Mouse (Mus musculus) heart, postnatal 0 days (tissue): ENCODE data around the gene Olfr568. TPM values are rescaled to one million over a fixed set of nuclear protein-coding genes. Genes with fewer than 3 reads are reported as not detected.

Source experiments
- ATAC-seq: fragments of 200-750 bp; cut with Nextera tagmentation; 2 replicates; pipeline ENCODE4 v1.8.0; 2017; ENCODE audit warnings: low read depth, moderate number of reproducible peaks, moderate library complexity; ENCODE audit not compliant: insufficient read depth
- DNase-seq: peaks from one replicate; pipeline ENCODE4 v3.0.0-alpha.2; 2016; ENCODE audit warnings: low spot score
- H3K27ac ChIP-seq: fragments of 300-500 bp; sonication (generic); 2 replicates; pipeline ENCODE4 v1.5.1; 2014; ENCODE audit warnings: low read depth, mild to moderate bottlenecking
- H3K27me3 ChIP-seq: fragments of 300-500 bp; sonication (generic); 2 replicates; pipeline ENCODE4 v1.6.1; 2014; ENCODE audit warnings: low read length, mixed read lengths; ENCODE audit not compliant: control insufficient read depth, insufficient read depth
- H3K36me3 ChIP-seq: fragments of 300-500 bp; sonication (generic); replicated peaks from 2 replicates; pipeline ENCODE4 v1.6.1; 2014; ENCODE audit warnings: low read length, mixed read lengths; ENCODE audit not compliant: control insufficient read depth, insufficient read depth
- H3K4me1 ChIP-seq: fragments of 300-500 bp; sonication (generic); 2 replicates; pipeline ENCODE4 v1.6.1; 2014; ENCODE audit warnings: antibody characterized with exemption; ENCODE audit not compliant: control insufficient read depth, insufficient read depth
- H3K4me2 ChIP-seq: fragments of 300-500 bp; sonication (generic); 2 replicates; pipeline ENCODE4 v1.6.1; 2014; ENCODE audit warnings: low read depth, mild to moderate bottlenecking, low read length, moderate library complexity
- H3K4me3 ChIP-seq: fragments of 300-500 bp; sonication (generic); 2 replicates; pipeline ENCODE4 v1.5.1; 2014; ENCODE audit warnings: low read depth, low read length
- H3K9ac ChIP-seq: fragments of 300-500 bp; sonication (generic); replicated peaks from 2 replicates; pipeline ENCODE4 v1.6.1; 2014; ENCODE audit warnings: low read depth, low read length, mixed read lengths
- H3K9me3 ChIP-seq: fragments of 300-500 bp; sonication (generic); replicated peaks from 2 replicates; pipeline ENCODE4 v1.6.1; 2016; ENCODE audit warnings: low read length; ENCODE audit not compliant: control insufficient read depth
- CTCF ChIP-seq: IDR thresholded peaks from 2 replicates; pipeline ENCODE4 v1.5.1; 2016; ENCODE audit warnings: antibody characterized with exemption, control low read depth, low read depth
- EP300 ChIP-seq: IDR thresholded peaks from 2 replicates; pipeline ENCODE4 v1.6.1; 2016; ENCODE audit warnings: antibody characterized with exemption, low read depth
- WGBS: fragments of 180-500 bp; shearing (Covaris S2); extraction: QIAGEN DNeasy Blood & Tissue Kit; methylation state at CpG from one replicate; pipeline ENCODE4 v1.1.7; 2014; 5-methylcytosine and 5-hydroxymethylcytosine counted together
- polyA plus RNA-seq: library from polyadenylated mRNA; unstranded; fragments of >200 nt; fragmentation: Nextera tagmentation; extraction: Ambion mirVana; gene quantifications from 2 replicates; pipeline ENCODE4 v1.2.1, GENCODE M21; 2015
- total RNA-seq: library from RNA; depleted of rRNA; stranded (reverse); fragments of >200 nt; gene quantifications from 2 replicates; pipeline ENCODE4 v1.2.3, GENCODE M21; 2014; ENCODE audit warnings: low replicate concordance; rRNA removed

Olfr568 gene
- not detected in 2 replicates for total RNA-seq
- not detected in 2 replicates for polyA plus RNA-seq

- no peak within 1 kb of the TSS for H3K9ac ChIP-seq
- no peak for DNase-seq
- H3K36me3 ChIP-seq, result no peaks in the 10 kb centered on the region
- no peaks in the 10 kb centered on the region for H3K9me3 ChIP-seq
- H3K27ac ChIP-seq, result no peak within 1 kb of the TSS
- TF ChIP-seq CTCF, result no peak
- TF ChIP-seq EP300, result no peak
- no peak within 1 kb of the TSS for H3K4me2 ChIP-seq
- no peak within 1 kb of the TSS for H3K4me3 ChIP-seq
- ATAC-seq, result no peak
- no peaks in the 10 kb centered on the region for H3K4me1 ChIP-seq
- no peaks in the 10 kb centered on the region for H3K27me3 ChIP-seq
Observed at GRCm38 (mm10) chr7:102876822-102877221, at the start of gene Olfr568. Gene Olfr568 (plus strand): TSS chr7:102877122.

- H3K4me1 ChIP-seq, result no peaks in the 10 kb centered on the region
- TF ChIP-seq EP300 (no peak), CTCF (no peak)
- no peak overlapping the region for H3K4me2 ChIP-seq
- no peaks in the 10 kb centered on the region for H3K36me3 ChIP-seq
- H3K27me3 ChIP-seq, result no peaks in the 10 kb centered on the region
- no peaks in the 10 kb centered on the region for H3K9me3 ChIP-seq
- H3K4me3 ChIP-seq, result no peak overlapping the region
- no peak for ATAC-seq
- no peak overlapping the region for H3K27ac ChIP-seq
- no peak overlapping the region for H3K9ac ChIP-seq
- DNase-seq, result no peak
Observed at GRCm38 (mm10) chr7:102855807-102856206, 21.1 kb upstream of the Olfr568 start.

- Histone ChIP-seq H3K9me3 (no peaks in the 10 kb centered on the region), H3K9ac (no peak within 1 kb of the TSS), H3K4me2 (no peak within 1 kb of the TSS), H3K27ac (no peak within 1 kb of the TSS), H3K4me1 (no peaks in the 10 kb centered on the region), H3K4me3 (no peak within 1 kb of the TSS), H3K27me3 (no peaks in the 10 kb centered on the region), H3K36me3 (no peaks in the 10 kb centered on the region)
- WGBS, result 71% methylated on average over 1 of the region's 1 CpGs
- DNase-seq, result no peak
- TF ChIP-seq CTCF (no peak), EP300 (no peak)
- ATAC-seq, result no peak
Observed at GRCm38 (mm10) chr7:102858665-102859064, 18.3 kb upstream of the Olfr568 start, which contains the start of gene Olfr566. Gene Olfr566 (minus strand): TSS chr7:102858765.

GRCm38 (mm10) chr7:102890782-102891181 is 13.9 kb downstream of the Olfr568 start, which contains the start of gene Olfr569:
Gene Olfr569 (minus strand): TSS chr7:102890882.
- WGBS, result 50% methylated on average over 3 of the region's 3 CpGs
- TF ChIP-seq CTCF (no peak), EP300 (no peak)

GRCm38 (mm10) chr7:102915261-102915660 is 38.3 kb downstream of the Olfr568 start:
- Histone ChIP-seq H3K4me2 (no peak overlapping the region), H3K9ac (no peak overlapping the region), H3K4me1 (0 out of 2 replicates have a peak, but pooled peaks cover 3% of the 10 kb centered on the region), H3K9me3 (no peaks in the 10 kb centered on the region), H3K27ac (no peak overlapping the region), H3K27me3 (no peaks in the 10 kb centered on the region), H3K36me3 (no peaks in the 10 kb centered on the region), H3K4me3 (no peak overlapping the region)
- 29% methylated on average over 1 of the region's 1 CpGs for WGBS
- ATAC-seq, result no peak
- TF ChIP-seq EP300 (no peak), CTCF (no peak)
- no peak for DNase-seq

More at GRCm38 (mm10) chr7:102890782-102891181, 13.9 kb downstream of the Olfr568 start, which contains the start of gene Olfr569:
- DNase-seq (no peak), ATAC-seq (no peak)
- H3K9ac ChIP-seq, result no peak within 1 kb of the TSS
- H3K9me3 ChIP-seq, result no peaks in the 10 kb centered on the region
- no peaks in the 10 kb centered on the region for H3K4me1 ChIP-seq
- no peaks in the 10 kb centered on the region for H3K36me3 ChIP-seq
- H3K4me3 ChIP-seq, result no peak within 1 kb of the TSS
- no peak within 1 kb of the TSS for H3K27ac ChIP-seq
- no peaks in the 10 kb centered on the region for H3K27me3 ChIP-seq
- no peak within 1 kb of the TSS for H3K4me2 ChIP-seq

- peak; percentile 7 for DNase-seq
- WGBS, result 30% methylated on average over 5 of the region's 5 CpGs
Observed at GRCm38 (mm10) chr7:102916405-102916804, 39.5 kb downstream of the Olfr568 start.

More at GRCm38 (mm10) chr7:102916405-102916804, 39.5 kb downstream of the Olfr568 start:
- Histone ChIP-seq H3K27me3 (no peaks in the 10 kb centered on the region), H3K4me3 (no peak overlapping the region), H3K27ac (no peak overlapping the region), H3K4me2 (no peak overlapping the region), H3K9ac (no peak overlapping the region), H3K36me3 (no peaks in the 10 kb centered on the region), H3K9me3 (no peaks in the 10 kb centered on the region), H3K4me1 (0 out of 2 replicates have a peak, but pooled peaks cover 3% of the 10 kb centered on the region)
- no peak; the same call in 1 of the 2 replicates for ATAC-seq
- TF ChIP-seq EP300, result no peak
- no peak for TF ChIP-seq CTCF
